Mouse (Mus musculus) thymus, adult 2 months (tissue): ENCODE data around the gene Atp10a.

Experiments
- CTCF ChIP-seq: fragments of 200-500 bp; IDR thresholded peaks from 2 replicates; pipeline ENCODE4 v1.5.1; 2012; ENCODE audit warnings: mild to moderate bottlenecking, control low read depth, low read length, moderate library complexity, borderline replicate concordance; ENCODE audit not compliant: control insufficient read depth, poor library complexity, insufficient read depth; ENCODE audit errors: extremely low read depth
- POLR2A ChIP-seq: fragments of 200-500 bp; IDR thresholded peaks from 2 replicates; pipeline ENCODE4 v1.6.1; 2012; ENCODE audit warnings: mild to moderate bottlenecking, low read length, control low read depth, moderate library complexity; ENCODE audit not compliant: control insufficient read depth, poor library complexity, insufficient read depth; ENCODE audit errors: extremely low read depth

DNA sequence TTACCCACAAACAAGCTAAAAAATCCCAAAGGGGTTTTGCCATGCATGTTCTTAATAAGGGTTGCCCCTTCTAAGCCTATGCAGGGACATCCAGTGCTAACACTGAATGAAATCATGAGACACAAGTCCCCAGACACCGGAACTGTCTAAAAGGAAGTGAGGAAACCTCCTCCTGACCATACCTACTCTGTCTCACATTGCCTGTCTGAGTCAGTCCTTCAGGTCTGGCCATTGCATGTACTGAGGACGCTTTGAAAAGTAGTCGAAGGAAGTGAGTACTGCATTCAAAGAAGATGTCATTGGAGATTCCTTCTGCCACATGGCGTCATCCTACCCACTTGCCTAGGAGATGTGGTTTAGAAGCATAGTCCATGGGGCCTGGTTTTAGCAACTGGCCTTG, 84.9 kb downstream of the Atp10a start:
- no peak for TF ChIP-seq CTCF
- TF ChIP-seq POLR2A, result no peak
